Mouse (Mus musculus): ENCODE measurements around the gene Gm10309. TPM values are rescaled to one million over a fixed set of nuclear protein-coding genes. Genes with fewer than 3 reads are reported as not detected.

Gene Gm10309
- polyA plus RNA-seq, 1 experiment from 2014 or later = 0.28 TPM

DNA sequence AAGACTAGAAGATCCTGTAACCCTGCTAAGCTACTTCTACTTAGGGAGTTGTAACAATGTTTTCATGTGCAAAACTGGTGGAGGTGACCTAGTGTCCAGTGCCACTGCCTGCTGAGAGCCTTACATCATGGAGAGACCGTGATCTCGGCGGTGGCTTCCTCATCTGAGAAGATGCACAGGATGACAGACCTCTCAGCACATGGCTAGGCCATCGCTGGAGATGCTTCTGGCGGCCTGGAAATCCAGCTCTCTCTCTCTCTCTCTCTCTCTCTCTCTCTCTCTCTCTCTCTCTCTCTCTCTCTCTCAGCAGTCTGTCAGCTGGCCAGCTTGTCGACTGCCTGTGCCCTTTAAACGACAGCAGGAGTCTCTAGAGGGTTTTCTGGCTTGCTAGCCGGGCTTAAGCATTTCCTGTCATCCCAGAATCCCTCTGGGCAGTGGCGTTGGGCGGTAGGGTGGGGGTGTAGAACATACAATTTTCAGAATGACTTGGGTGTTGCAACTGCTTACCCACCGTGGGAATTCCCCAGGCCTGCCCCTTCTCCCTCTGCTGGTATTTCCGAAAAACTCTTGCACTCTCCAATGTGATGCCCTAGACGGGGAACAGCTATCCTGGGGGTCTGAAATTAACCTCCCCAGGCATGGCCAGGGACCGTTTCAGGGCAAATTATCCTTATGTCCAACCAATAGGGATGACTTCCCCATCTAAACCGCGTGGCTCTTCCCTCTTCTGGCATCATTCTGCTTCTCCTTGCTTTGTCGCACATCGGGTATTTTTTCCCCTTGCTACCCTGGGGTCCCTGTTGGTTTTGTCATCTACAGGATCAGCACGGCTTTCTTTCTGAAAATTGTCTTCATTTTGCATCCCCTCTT, 2.5 kb upstream of the Gm10309 start:
- 74% methylated on average over 19 of the region's 19 CpGs for WGBS
- no peak overlapping the region for H3K27ac ChIP-seq (replicated peaks; ENCODE audit: low read depth, low read length)
- H3K9me3 ChIP-seq (ENCODE audit: control insufficient read depth, low read length) = no peaks in the 10 kb centered on the region
- no peak overlapping the region for H3K4me3 ChIP-seq (ENCODE audit: low read depth, low read length)
- H3K4me2 ChIP-seq (ENCODE audit: low read depth, severe bottlenecking) = no peak overlapping the region
- no peak for ATAC-seq (ENCODE audit: insufficient number of reproducible peaks, low FRiP score, low TSS enrichment, low read depth)
- H3K27me3 ChIP-seq (ENCODE audit: control insufficient read depth, insufficient read depth, low read length) = no peaks in the 10 kb centered on the region
- no peak for DNase-seq (ENCODE audit: low spot score)
- no peaks in the 10 kb centered on the region for H3K4me1 ChIP-seq (ENCODE audit: control insufficient read depth, insufficient read depth, low read length)
- no peaks in the 10 kb centered on the region for H3K36me3 ChIP-seq (ENCODE audit: control insufficient read depth, insufficient read depth, low read length)
- H3K9ac ChIP-seq (ENCODE audit: low read length) = no peak overlapping the region

DNA sequence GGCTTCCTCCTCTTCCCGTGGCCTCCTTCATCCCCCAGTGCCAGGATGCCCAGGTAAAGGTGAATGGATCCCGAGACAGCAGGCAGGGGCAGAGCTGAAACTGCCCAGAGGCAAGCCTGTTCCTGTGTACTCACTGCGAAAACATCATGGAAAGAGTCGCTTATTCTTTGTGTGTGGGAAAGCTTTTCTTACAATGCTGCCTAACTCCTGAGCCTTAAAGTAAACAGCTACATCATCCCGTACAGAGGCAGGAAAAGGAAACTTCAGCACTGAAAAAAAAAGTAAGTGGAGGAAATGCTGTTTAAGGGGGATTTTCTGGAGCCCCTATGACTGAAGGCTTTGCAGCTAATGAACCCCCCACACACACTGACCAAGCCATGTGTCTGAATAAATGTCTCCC, 1.8 kb upstream of the Gm10309 start:
- no peaks in the 10 kb centered on the region for H3K27me3 ChIP-seq (ENCODE audit: control insufficient read depth, insufficient read depth, low read length)
- DNase-seq (ENCODE audit: low spot score) = no peak
- no peak overlapping the region for H3K27ac ChIP-seq (replicated peaks; ENCODE audit: low read depth, low read length)
- no peaks in the 10 kb centered on the region for H3K4me1 ChIP-seq (ENCODE audit: control insufficient read depth, insufficient read depth, low read length)
- no peak overlapping the region for H3K9ac ChIP-seq (ENCODE audit: low read length)
- H3K4me3 ChIP-seq (ENCODE audit: low read depth, low read length) = no peak overlapping the region
- H3K9me3 ChIP-seq (ENCODE audit: control insufficient read depth, low read length) = no peaks in the 10 kb centered on the region
- H3K36me3 ChIP-seq (ENCODE audit: control insufficient read depth, insufficient read depth, low read length) = no peaks in the 10 kb centered on the region
- H3K4me2 ChIP-seq (ENCODE audit: low read depth, severe bottlenecking) = no peak overlapping the region
- ATAC-seq (ENCODE audit: insufficient number of reproducible peaks, low FRiP score, low TSS enrichment, low read depth) = no peak
- 82% methylated on average over 5 of the region's 5 CpGs for WGBS

DNA sequence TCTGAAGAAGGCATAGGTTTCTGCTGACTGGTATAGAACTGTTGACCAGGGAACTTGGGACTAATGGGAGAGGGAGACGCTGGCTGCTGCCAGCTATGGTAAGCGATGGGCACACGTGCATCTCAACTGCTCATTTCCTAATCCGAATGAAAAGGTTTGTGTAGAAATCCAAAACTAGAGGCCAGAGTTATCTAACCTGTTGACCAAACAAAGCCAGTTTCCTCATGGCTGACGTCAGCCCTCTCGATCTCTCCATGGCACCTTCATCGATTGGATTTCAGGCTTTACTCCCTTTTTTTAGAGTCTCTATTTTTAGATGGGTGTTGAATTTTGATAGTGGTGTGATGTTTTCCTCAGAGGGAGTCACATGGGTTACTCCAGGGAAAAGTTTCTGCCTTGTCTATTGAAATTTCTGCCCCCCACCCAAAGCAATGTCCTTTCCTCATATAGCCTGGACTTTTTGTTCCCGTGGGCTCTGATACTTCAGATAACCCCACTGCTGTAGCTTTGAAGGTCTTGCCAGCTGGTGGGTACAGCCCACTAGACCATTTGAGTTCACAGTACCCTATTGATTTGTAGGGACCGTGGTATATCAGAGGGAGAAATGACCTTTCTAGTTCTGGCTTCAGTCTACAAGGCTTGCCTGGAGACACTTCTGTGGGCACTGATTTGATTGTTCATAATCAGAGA, 1.7 kb downstream of the Gm10309 start:
- Histone ChIP-seq H3K36me3 (ENCODE audit: control insufficient read depth, insufficient read depth, low read length) (no peaks in the 10 kb centered on the region; the same call in 1 of the 2 replicates), H3K4me1 (ENCODE audit: control insufficient read depth, insufficient read depth, low read length) (peaks cover 5% of the 10 kb centered on the region), H3K4me3 (ENCODE audit: low read depth, low read length) (no peak overlapping the region), H3K27me3 (ENCODE audit: control insufficient read depth, insufficient read depth, low read length) (no peaks in the 10 kb centered on the region), H3K9me3 (ENCODE audit: control insufficient read depth, low read length) (no peaks in the 10 kb centered on the region), H3K9ac (ENCODE audit: low read length) (no peak overlapping the region), H3K4me2 (ENCODE audit: low read depth, severe bottlenecking) (no peak overlapping the region), H3K27ac (replicated peaks; ENCODE audit: low read depth, low read length) (no peak overlapping the region)
- WGBS = 92% methylated on average over 9 of the region's 9 CpGs
- DNase-seq (ENCODE audit: low spot score) = no peak
- no peak for ATAC-seq (ENCODE audit: insufficient number of reproducible peaks, low FRiP score, low TSS enrichment, low read depth)

DNA sequence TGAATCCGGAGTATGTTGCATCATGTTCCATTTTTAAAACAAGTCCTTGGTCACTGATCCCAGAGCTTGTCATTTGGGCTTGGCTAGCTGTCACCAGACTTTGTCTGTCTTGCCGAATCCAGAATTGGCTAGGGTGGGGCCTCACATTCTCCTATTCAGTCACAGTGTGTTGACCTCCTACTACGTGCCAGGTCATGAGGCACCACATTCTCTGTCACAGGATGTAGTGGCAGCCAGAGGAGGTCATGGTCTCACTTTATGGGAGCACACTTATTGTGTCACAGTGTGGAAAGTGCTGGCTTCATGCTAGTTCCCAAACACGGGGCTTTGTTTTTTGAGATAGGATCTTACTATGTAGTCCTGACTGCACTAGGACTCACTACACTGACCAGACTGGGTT, 3.6 kb downstream of the Gm10309 start:
- Histone ChIP-seq H3K4me3 (ENCODE audit: low read depth, low read length) (no peak overlapping the region), H3K4me1 (ENCODE audit: control insufficient read depth, insufficient read depth, low read length) (peaks cover 5% of the 10 kb centered on the region), H3K4me2 (ENCODE audit: low read depth, severe bottlenecking) (no peak overlapping the region), H3K27ac (replicated peaks; ENCODE audit: low read depth, low read length) (no peak overlapping the region), H3K9ac (ENCODE audit: low read length) (no peak overlapping the region), H3K36me3 (ENCODE audit: control insufficient read depth, insufficient read depth, low read length) (no peaks in the 10 kb centered on the region; the same call in 1 of the 2 replicates), H3K9me3 (ENCODE audit: control insufficient read depth, low read length) (no peaks in the 10 kb centered on the region), H3K27me3 (ENCODE audit: control insufficient read depth, insufficient read depth, low read length) (no peaks in the 10 kb centered on the region)
- DNase-seq (ENCODE audit: low spot score) = no peak
- ATAC-seq (ENCODE audit: insufficient number of reproducible peaks, low FRiP score, low TSS enrichment, low read depth) = no peak
- 87% methylated on average over 4 of the region's 4 CpGs for WGBS

DNA sequence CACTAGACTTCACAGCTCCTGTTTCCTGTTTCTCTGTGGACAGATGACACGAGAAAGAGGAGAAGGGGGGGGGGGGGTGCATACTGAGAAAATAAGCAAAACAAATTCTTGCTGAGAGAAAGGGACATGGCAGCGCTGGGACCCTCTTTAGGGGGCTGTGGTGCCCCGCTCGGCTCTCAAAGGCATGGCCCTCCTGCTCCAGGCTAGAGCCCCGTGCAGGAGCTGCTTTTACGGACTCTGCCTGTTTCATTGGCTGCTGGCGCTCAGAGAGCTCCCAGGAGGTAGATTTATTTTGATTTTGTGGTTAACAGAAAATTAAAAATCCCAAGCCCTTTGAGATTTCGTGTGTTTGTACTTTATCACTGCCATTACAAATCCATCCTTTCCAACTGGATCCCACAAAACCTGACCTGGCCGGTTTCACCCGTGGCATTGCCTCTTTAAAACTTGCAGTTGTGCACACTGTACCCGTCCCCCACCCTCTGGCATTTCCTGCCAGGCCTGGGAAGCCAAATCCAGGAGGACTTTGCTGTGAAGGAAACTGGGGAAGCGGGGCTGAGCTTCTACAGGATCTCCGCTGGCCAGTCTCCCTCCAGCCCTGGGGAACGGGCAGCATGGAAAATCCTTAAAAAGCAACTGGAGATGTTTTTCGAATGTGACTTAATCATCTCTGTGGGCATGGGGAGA, 5.5 kb downstream of the Gm10309 start:
- Histone ChIP-seq H3K9me3 (ENCODE audit: control insufficient read depth, low read length) (no peaks in the 10 kb centered on the region), H3K4me1 (ENCODE audit: control insufficient read depth, insufficient read depth, low read length) (peaks cover 5% of the 10 kb centered on the region), H3K27me3 (ENCODE audit: control insufficient read depth, insufficient read depth, low read length) (no peaks in the 10 kb centered on the region), H3K27ac (replicated peaks; ENCODE audit: low read depth, low read length) (peak overlapping the region; percentile 32), H3K9ac (ENCODE audit: low read length) (peak overlapping the region; percentile 22; the same call in 1 of the 2 replicates), H3K36me3 (ENCODE audit: control insufficient read depth, insufficient read depth, low read length) (no peaks in the 10 kb centered on the region; the same call in 1 of the 2 replicates), H3K4me3 (ENCODE audit: low read depth, low read length) (no peak overlapping the region), H3K4me2 (ENCODE audit: low read depth, severe bottlenecking) (no peak overlapping the region)
- DNase-seq (ENCODE audit: low spot score) = peak; percentile 56
- 49% methylated on average over 15 of the region's 15 CpGs for WGBS
- 0 out of 2 replicates have a peak, but pooled peaks have one; percentile 39 for ATAC-seq (ENCODE audit: insufficient number of reproducible peaks, low FRiP score, low TSS enrichment, low read depth)

DNA sequence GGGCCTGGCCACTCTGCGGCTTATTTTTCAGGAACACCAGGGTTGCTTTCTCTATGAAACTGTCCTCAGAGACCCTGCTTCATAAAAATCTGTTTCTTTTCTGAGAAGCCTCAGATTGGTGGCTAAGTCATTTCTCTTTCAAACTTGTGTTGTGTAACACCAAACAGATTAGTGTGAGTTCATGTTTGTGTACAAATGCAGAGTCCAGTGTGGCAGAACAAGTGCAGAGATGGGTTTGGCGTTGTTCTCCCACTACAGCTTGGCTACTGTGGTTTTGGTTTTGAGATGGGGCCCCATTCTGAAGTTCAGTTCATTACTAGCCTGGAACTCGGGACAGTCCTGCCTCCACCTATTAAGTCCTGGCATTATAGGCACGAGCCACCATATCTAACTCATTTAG, 7.7 kb downstream of the Gm10309 start:
- Histone ChIP-seq H3K9me3 (ENCODE audit: control insufficient read depth, low read length) (no peaks in the 10 kb centered on the region), H3K4me1 (ENCODE audit: control insufficient read depth, insufficient read depth, low read length) (peaks cover 9% of the 10 kb centered on the region), H3K4me3 (ENCODE audit: low read depth, low read length) (no peak overlapping the region), H3K36me3 (ENCODE audit: control insufficient read depth, insufficient read depth, low read length) (no peaks in the 10 kb centered on the region; the same call in 1 of the 2 replicates), H3K27ac (replicated peaks; ENCODE audit: low read depth, low read length) (no peak overlapping the region), H3K9ac (ENCODE audit: low read length) (no peak overlapping the region), H3K27me3 (ENCODE audit: control insufficient read depth, insufficient read depth, low read length) (no peaks in the 10 kb centered on the region), H3K4me2 (ENCODE audit: low read depth, severe bottlenecking) (no peak overlapping the region)
- WGBS = 72% methylated on average over 4 of the region's 4 CpGs
- ATAC-seq (ENCODE audit: insufficient number of reproducible peaks, low FRiP score, low TSS enrichment, low read depth) (no peak), DNase-seq (ENCODE audit: low spot score) (no peak)

DNA sequence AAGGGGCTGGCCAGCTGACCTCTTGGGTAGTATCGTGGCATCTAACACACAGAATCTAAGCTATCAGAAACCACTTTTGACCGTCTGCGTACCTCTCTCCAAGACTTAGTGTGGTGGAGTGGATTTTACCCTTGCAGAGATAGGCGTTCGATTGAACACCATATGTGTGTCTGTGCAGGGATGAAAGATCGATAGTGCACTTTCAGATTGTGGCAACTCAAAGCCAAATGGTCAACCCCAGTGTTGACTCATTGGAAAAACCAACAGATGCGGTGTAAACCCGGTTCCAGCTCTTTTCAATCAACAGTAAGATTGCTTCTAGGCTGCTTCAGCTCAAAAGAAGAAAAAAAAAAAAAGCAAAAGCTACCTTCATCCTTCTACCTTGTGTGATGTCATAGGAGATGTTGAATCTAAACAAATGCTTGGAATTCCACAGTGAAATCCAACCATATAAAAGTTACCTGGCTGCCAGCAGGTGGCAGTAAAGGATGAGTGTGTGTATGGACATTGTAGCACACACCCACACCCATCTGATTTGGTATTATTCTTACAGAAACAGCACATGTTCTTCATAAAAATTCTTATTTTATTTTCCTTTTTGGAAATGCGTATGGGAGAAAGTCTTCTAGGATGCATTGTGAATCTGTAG, 8.8 kb downstream of the Gm10309 start:
- DNase-seq (ENCODE audit: low spot score) (peak; percentile 60), ATAC-seq (ENCODE audit: insufficient number of reproducible peaks, low FRiP score, low TSS enrichment, low read depth) (no peak)
- Histone ChIP-seq H3K4me2 (ENCODE audit: low read depth, severe bottlenecking) (no peak overlapping the region), H3K9me3 (ENCODE audit: control insufficient read depth, low read length) (no peaks in the 10 kb centered on the region), H3K9ac (ENCODE audit: low read length) (no peak overlapping the region), H3K4me1 (ENCODE audit: control insufficient read depth, insufficient read depth, low read length) (peaks cover 9% of the 10 kb centered on the region), H3K27ac (replicated peaks; ENCODE audit: low read depth, low read length) (no peak overlapping the region), H3K4me3 (ENCODE audit: low read depth, low read length) (no peak overlapping the region), H3K36me3 (ENCODE audit: control insufficient read depth, insufficient read depth, low read length) (no peaks in the 10 kb centered on the region; the same call in 1 of the 2 replicates), H3K27me3 (ENCODE audit: control insufficient read depth, insufficient read depth, low read length) (no peaks in the 10 kb centered on the region)
- WGBS = 86% methylated on average over 9 of the region's 9 CpGs

DNA sequence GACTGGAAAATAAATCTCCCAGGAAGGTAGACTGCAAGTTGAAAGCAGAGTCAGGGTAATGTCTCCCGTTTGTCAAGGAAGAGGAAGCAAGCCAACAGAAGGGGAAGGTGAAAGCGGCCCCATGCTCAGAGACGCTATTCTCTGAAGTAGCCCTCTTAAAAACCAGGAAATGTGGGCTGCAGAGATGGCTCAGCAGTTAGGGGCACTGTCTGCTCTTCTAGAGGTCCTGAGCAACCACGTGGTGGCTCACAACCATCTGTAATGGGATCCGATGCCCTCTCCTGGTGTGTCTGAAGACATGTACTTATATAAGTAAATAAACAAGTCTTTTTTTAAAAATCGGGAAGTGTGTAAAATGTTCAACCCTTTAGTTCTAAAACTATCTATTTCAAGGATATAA, 10.1 kb downstream of the Gm10309 start:
- Histone ChIP-seq H3K4me1 (ENCODE audit: control insufficient read depth, insufficient read depth, low read length) (peaks cover 9% of the 10 kb centered on the region), H3K4me2 (ENCODE audit: low read depth, severe bottlenecking) (no peak overlapping the region), H3K4me3 (ENCODE audit: low read depth, low read length) (no peak overlapping the region), H3K27me3 (ENCODE audit: control insufficient read depth, insufficient read depth, low read length) (no peaks in the 10 kb centered on the region), H3K9me3 (ENCODE audit: control insufficient read depth, low read length) (no peaks in the 10 kb centered on the region), H3K36me3 (ENCODE audit: control insufficient read depth, insufficient read depth, low read length) (no peaks in the 10 kb centered on the region; the same call in 1 of the 2 replicates), H3K9ac (ENCODE audit: low read length) (no peak overlapping the region), H3K27ac (replicated peaks; ENCODE audit: low read depth, low read length) (no peak overlapping the region)
- no peak for ATAC-seq (ENCODE audit: insufficient number of reproducible peaks, low FRiP score, low TSS enrichment, low read depth)
- WGBS = 73% methylated on average over 6 of the region's 6 CpGs
- no peak for DNase-seq (ENCODE audit: low spot score)

Measured in limb, embryonic 11.5 days (tissue).